Mouse (Mus musculus) forebrain, postnatal 0 days (tissue): ENCODE results near the gene Aff2. TPM values are rescaled to one million over a fixed set of nuclear protein-coding genes. Genes with fewer than 3 reads are reported as not detected.

ENCODE experiments used
- ATAC-seq: fragments of 200-750 bp; cut with Nextera tagmentation; 2 replicates; pipeline ENCODE4 v1.8.0; 2017; ENCODE audit warnings: mild to moderate bottlenecking, moderate library complexity
- DNase-seq: peaks from one replicate; pipeline ENCODE4 v3.0.0-alpha.2; 2015
- H3K27ac ChIP-seq: fragments of 300-500 bp; sonication (generic); 2 replicates; pipeline ENCODE4 v1.5.1; 2014; ENCODE audit warnings: low read depth, mild to moderate bottlenecking, antibody characterized with exemption, low read length, moderate library complexity, mixed read lengths
- H3K27me3 ChIP-seq: fragments of 300-500 bp; sonication (generic); 2 replicates; pipeline ENCODE4 v1.6.1; 2014; ENCODE audit warnings: mild to moderate bottlenecking, low read length, mixed read lengths; ENCODE audit not compliant: insufficient read depth
- H3K36me3 ChIP-seq: fragments of 300-500 bp; sonication (generic); 2 replicates; pipeline ENCODE4 v1.6.1; 2014; ENCODE audit warnings: mild to moderate bottlenecking, moderate library complexity; ENCODE audit not compliant: insufficient read depth
- H3K4me1 ChIP-seq: fragments of 300-500 bp; sonication (generic); 2 replicates; pipeline ENCODE4 v1.6.1; 2014; ENCODE audit warnings: antibody characterized with exemption; ENCODE audit not compliant: insufficient read depth
- H3K4me2 ChIP-seq: fragments of 300-500 bp; sonication (generic); 2 replicates; pipeline ENCODE4 v1.6.1; 2014; ENCODE audit warnings: low read depth, mild to moderate bottlenecking, moderate library complexity
- H3K4me3 ChIP-seq: fragments of 300-500 bp; sonication (generic); 2 replicates; pipeline ENCODE4 v1.5.1; 2014; ENCODE audit warnings: low read depth, low read length, mixed read lengths
- H3K9ac ChIP-seq: fragments of 300-500 bp; sonication (generic); 2 replicates; pipeline ENCODE4 v1.6.1; 2014; ENCODE audit warnings: mild to moderate bottlenecking
- H3K9me3 ChIP-seq: fragments of 300-500 bp; sonication (generic); 2 replicates; pipeline ENCODE4 v1.6.1; 2016; ENCODE audit warnings: low read length
- CTCF ChIP-seq: sonication (generic); IDR thresholded peaks from 2 replicates; pipeline ENCODE4 v1.5.1; 2016; ENCODE audit warnings: antibody characterized with exemption, control low read depth, low read depth
- WGBS: fragments of 180-500 bp; shearing (Covaris S2); extraction: QIAGEN DNeasy Blood & Tissue Kit; methylation state at CpG from one replicate; pipeline ENCODE4 v1.1.7; 2014; 5-methylcytosine and 5-hydroxymethylcytosine counted together
- polyA plus RNA-seq: library from polyadenylated mRNA; unstranded; fragments of >200 nt; fragmentation: Nextera tagmentation; extraction: Ambion mirVana; gene quantifications from 2 replicates; pipeline ENCODE4 v1.2.1, GENCODE M21; 2015
- total RNA-seq: library from RNA; depleted of rRNA; stranded (reverse); fragments of >200 nt; gene quantifications from 2 replicates; pipeline ENCODE4 v1.2.3, GENCODE M21; 2014

Gene Aff2
- total and polyA plus RNA-seq, 2 experiments from 2014 or later = 11.4 to 18.4 TPM

GRCm38 (mm10) chrX:69540811-69541210 lies 180.7 kb downstream of the Aff2 start:
- Histone ChIP-seq H3K4me2 (no peak overlapping the region), H3K36me3 (no peaks in the 10 kb centered on the region), H3K9me3 (no peaks in the 10 kb centered on the region), H3K27ac (no peak overlapping the region), H3K27me3 (no peaks in the 10 kb centered on the region), H3K9ac (no peak overlapping the region), H3K4me3 (no peak overlapping the region), H3K4me1 (no peaks in the 10 kb centered on the region)
- no peak for TF ChIP-seq CTCF
- ATAC-seq (no peak), DNase-seq (no peak)
- WGBS = 48% methylated on average over 1 of the region's 1 CpGs

- Histone ChIP-seq H3K27me3 (no peaks in the 10 kb centered on the region), H3K9ac (no peak overlapping the region), H3K4me2 (no peak overlapping the region), H3K36me3 (no peaks in the 10 kb centered on the region), H3K4me3 (no peak overlapping the region), H3K4me1 (no peaks in the 10 kb centered on the region), H3K9me3 (no peaks in the 10 kb centered on the region), H3K27ac (no peak overlapping the region)
- ATAC-seq (no peak; the same call in 1 of the 2 replicates), DNase-seq (no peak)
- WGBS = 44% methylated on average over 2 of the region's 2 CpGs
- TF ChIP-seq CTCF = no peak
These were observed 219.9 kb downstream of the Aff2 start for GRCm38 (mm10) chrX:69579903-69580459.

GRCm38 (mm10) chrX:69608793-69609192 lies 248.7 kb downstream of the Aff2 start:
- DNase-seq (peak; percentile 25), ATAC-seq (0 out of 2 replicates have a peak, but pooled peaks have one; percentile 16)
- TF ChIP-seq CTCF = no peak
- Histone ChIP-seq H3K9me3 (no peaks in the 10 kb centered on the region), H3K27ac (no peak overlapping the region), H3K4me1 (no peaks in the 10 kb centered on the region), H3K4me3 (no peak overlapping the region), H3K4me2 (no peak overlapping the region), H3K9ac (no peak overlapping the region), H3K27me3 (no peaks in the 10 kb centered on the region), H3K36me3 (no peaks in the 10 kb centered on the region)

GRCm38 (mm10) chrX:69663038-69663437 lies 302.9 kb downstream of the Aff2 start:
- Histone ChIP-seq H3K9me3 (no peaks in the 10 kb centered on the region), H3K4me2 (no peak overlapping the region), H3K4me1 (no peaks in the 10 kb centered on the region), H3K36me3 (no peaks in the 10 kb centered on the region), H3K9ac (no peak overlapping the region), H3K27ac (no peak overlapping the region), H3K4me3 (no peak overlapping the region), H3K27me3 (no peaks in the 10 kb centered on the region)
- 35% methylated on average over 2 of the region's 2 CpGs for WGBS
- no peak for ATAC-seq
- TF ChIP-seq CTCF = no peak
- no peak for DNase-seq

GRCm38 (mm10) chrX:69666145-69666677 lies 306.1 kb downstream of the Aff2 start:
- peak; percentile 73; the same call in 1 of the 2 replicates for ATAC-seq
- H3K36me3 ChIP-seq = no peaks in the 10 kb centered on the region
- TF ChIP-seq CTCF = no peak
- H3K4me3 ChIP-seq = no peak overlapping the region
- H3K9ac ChIP-seq = no peak overlapping the region
- no peaks in the 10 kb centered on the region for H3K9me3 ChIP-seq
- no peak overlapping the region for H3K4me2 ChIP-seq
- 32% methylated on average over 3 of the region's 3 CpGs for WGBS
- H3K27me3 ChIP-seq = no peaks in the 10 kb centered on the region
- H3K27ac ChIP-seq = no peak overlapping the region
- H3K4me1 ChIP-seq = no peaks in the 10 kb centered on the region
- DNase-seq = peak; percentile 18

- H3K27me3 ChIP-seq = no peaks in the 10 kb centered on the region
- H3K9me3 ChIP-seq = no peaks in the 10 kb centered on the region
- WGBS = 96% methylated on average over 1 of the region's 1 CpGs
- TF ChIP-seq CTCF = no peak
- no peaks in the 10 kb centered on the region for H3K4me1 ChIP-seq
- H3K36me3 ChIP-seq = no peaks in the 10 kb centered on the region
- H3K4me3 ChIP-seq = no peak overlapping the region
- H3K9ac ChIP-seq = no peak overlapping the region
- no peak overlapping the region for H3K27ac ChIP-seq
- no peak for DNase-seq
- no peak overlapping the region for H3K4me2 ChIP-seq
- no peak for ATAC-seq
These were observed 315.6 kb downstream of the Aff2 start for GRCm38 (mm10) chrX:69675691-69676090.

GRCm38 (mm10) chrX:69698840-69699239 lies 338.7 kb downstream of the Aff2 start:
- H3K4me1 ChIP-seq = no peaks in the 10 kb centered on the region
- no peak overlapping the region for H3K9ac ChIP-seq
- ATAC-seq = 0 out of 2 replicates have a peak, but pooled peaks have one; percentile 32
- 55% methylated on average over 4 of the region's 4 CpGs for WGBS
- no peaks in the 10 kb centered on the region for H3K36me3 ChIP-seq
- no peak for TF ChIP-seq CTCF
- no peak for DNase-seq
- no peak overlapping the region for H3K27ac ChIP-seq
- no peaks in the 10 kb centered on the region for H3K9me3 ChIP-seq
- H3K27me3 ChIP-seq = no peaks in the 10 kb centered on the region
- H3K4me2 ChIP-seq = no peak overlapping the region
- H3K4me3 ChIP-seq = no peak overlapping the region
